Mouse (Mus musculus) stomach, postnatal 0 days (tissue): ENCODE results near the gene Nutm2. TPM values are rescaled to one million over a fixed set of nuclear protein-coding genes. Genes with fewer than 3 reads are reported as not detected.
"Not testable (repeated sequence)": the region's sequence is repeated elsewhere in the genome, so short reads cannot be mapped to it uniquely, and the experiment has no call there.

Source experiments
- ATAC-seq: fragments of 200-750 bp; cut with Nextera tagmentation; 2 replicates; pipeline ENCODE4 v1.8.0; 2017; ENCODE audit not compliant: low FRiP score, low TSS enrichment
- DNase-seq: peaks from one replicate; pipeline ENCODE4 v3.0.0-alpha.2; 2016; ENCODE audit warnings: low spot score
- H3K27ac ChIP-seq: fragments of 300-500 bp; sonication (generic); replicated peaks from 2 replicates; pipeline ENCODE4 v1.5.1; 2014; ENCODE audit warnings: mild to moderate bottlenecking, control low read depth
- H3K27me3 ChIP-seq: fragments of 300-500 bp; sonication (generic); 2 replicates; pipeline ENCODE4 v1.6.1; 2014; ENCODE audit warnings: low read length; ENCODE audit not compliant: control insufficient read depth, insufficient read depth
- H3K36me3 ChIP-seq: fragments of 300-500 bp; sonication (generic); 2 replicates; pipeline ENCODE4 v1.6.1; 2014; ENCODE audit warnings: low read length, mixed read lengths; ENCODE audit not compliant: control insufficient read depth, insufficient read depth
- H3K4me1 ChIP-seq: fragments of 300-500 bp; sonication (generic); replicated peaks from 2 replicates; pipeline ENCODE4 v1.6.1; 2014; ENCODE audit warnings: antibody characterized with exemption; ENCODE audit not compliant: control insufficient read depth, insufficient read depth
- H3K4me2 ChIP-seq: fragments of 300-500 bp; sonication (generic); replicated peaks from 2 replicates; pipeline ENCODE4 v1.6.1; 2014; ENCODE audit warnings: low read depth, mild to moderate bottlenecking, control low read depth, moderate library complexity
- H3K4me3 ChIP-seq: fragments of 300-500 bp; sonication (generic); 2 replicates; pipeline ENCODE4 v1.5.1; 2014; ENCODE audit warnings: low read depth, low read length, control low read depth
- H3K9ac ChIP-seq: fragments of 300-500 bp; sonication (generic); 2 replicates; pipeline ENCODE4 v1.6.1; 2014; ENCODE audit warnings: mild to moderate bottlenecking, low read length, control low read depth, mixed read lengths
- H3K9me3 ChIP-seq: fragments of 300-500 bp; sonication (generic); 2 replicates; pipeline ENCODE4 v1.6.1; 2016; ENCODE audit warnings: low read length; ENCODE audit not compliant: control insufficient read depth
- CTCF ChIP-seq: IDR thresholded peaks from 2 replicates; pipeline ENCODE4 v1.5.1; 2016; ENCODE audit warnings: antibody characterized with exemption, low read depth, mild to moderate bottlenecking, moderate library complexity
- EP300 ChIP-seq: optimal IDR thresholded peaks from 2 replicates; pipeline ENCODE3; 2016; ENCODE audit warnings: antibody characterized with exemption
- WGBS: fragments of 180-500 bp; shearing (Covaris S2); extraction: QIAGEN DNeasy Blood & Tissue Kit; methylation state at CpG from one replicate; pipeline ENCODE4 v1.1.7; 2014; 5-methylcytosine and 5-hydroxymethylcytosine counted together
- polyA plus RNA-seq: library from polyadenylated mRNA; unstranded; fragments of >200 nt; fragmentation: Nextera tagmentation; extraction: Ambion mirVana; gene quantifications from 2 replicates; pipeline ENCODE4 v1.2.1, GENCODE M21; 2015

Gene Nutm2
- polyA plus RNA-seq, 1 experiment from 2014 or later, result not detected

DNA sequence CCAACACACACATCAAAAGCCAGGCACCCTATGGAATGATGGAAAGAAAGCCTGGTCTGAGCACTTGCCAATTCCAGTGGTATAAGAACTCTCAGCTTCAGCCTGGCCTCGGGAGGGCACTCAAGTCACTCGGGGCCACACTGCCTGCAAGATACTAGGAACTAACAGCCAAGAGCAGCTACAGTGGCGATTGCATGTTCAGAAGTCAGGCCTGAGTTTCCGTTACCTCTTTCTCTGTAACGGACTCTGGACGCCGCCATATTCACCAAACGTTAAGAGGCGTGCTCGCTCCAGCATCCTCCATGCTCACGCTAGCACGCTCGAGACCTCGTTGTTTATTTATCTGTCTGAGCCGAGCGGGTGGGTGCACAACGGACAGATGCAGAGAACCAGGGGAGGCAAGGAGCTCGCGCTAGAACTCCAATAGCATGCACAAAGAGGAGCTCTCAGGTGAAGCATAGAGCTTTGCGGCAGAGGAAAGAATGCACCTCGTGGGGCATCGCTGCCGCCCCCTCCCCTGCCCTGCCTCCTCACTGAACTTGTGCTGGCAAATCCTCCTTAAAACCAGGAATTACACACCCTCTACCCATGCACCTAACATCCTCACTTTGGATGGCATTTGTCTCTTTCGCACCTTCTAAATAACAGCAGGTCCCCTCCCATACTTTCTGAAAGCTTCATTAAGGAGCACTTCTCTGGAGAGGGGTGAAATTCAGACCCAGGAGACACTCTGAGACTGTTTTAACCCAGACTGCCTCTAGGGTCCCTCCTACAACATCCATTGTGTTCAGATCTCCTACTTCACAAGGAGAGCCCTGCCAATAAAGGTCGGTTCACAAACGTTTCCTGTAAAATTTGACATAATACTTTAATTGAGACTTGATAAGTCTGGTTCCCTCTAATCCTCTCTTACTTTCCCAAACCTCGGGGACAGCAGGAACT lies 2.2 kb upstream of the Nutm2 start:
- Histone ChIP-seq H3K4me1 (no peaks in the 10 kb centered on the region), H3K27me3 (no peaks in the 10 kb centered on the region), H3K36me3 (no peaks in the 10 kb centered on the region), H3K27ac (no peak overlapping the region), H3K9ac (no peak overlapping the region), H3K4me3 (no peak overlapping the region; the same call in 1 of the 2 replicates), H3K4me2 (peak overlapping the region; percentile 25; the same call in 1 of the 2 replicates), H3K9me3 (no peaks in the 10 kb centered on the region)
- no peak for TF ChIP-seq EP300
- no peak for TF ChIP-seq CTCF
- DNase-seq (no peak), ATAC-seq (no peak)
- 33% methylated on average over 27 of the region's 27 CpGs for WGBS

DNA sequence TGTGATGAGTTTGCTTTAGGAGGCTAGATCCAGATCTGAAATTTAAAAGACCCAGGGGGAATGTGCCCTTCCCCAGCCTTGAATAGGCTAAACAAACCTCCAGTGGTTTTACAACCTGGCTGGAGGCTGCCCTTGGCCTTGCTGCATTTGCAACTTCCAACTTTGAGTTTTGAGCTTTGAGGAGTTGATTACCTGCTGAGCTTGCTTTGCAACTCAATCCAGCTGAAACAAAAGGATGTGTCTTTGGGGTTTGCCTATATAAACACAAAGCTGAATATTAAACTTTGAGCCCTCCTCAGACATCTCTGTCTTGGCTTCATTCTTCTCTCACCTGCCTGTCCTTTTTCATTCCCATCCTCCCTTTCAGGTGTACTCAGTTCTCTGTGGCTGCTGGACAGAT lies 21.4 kb downstream of the Nutm2 start:
- not testable (repeated sequence) for H3K4me1 ChIP-seq, H3K36me3 ChIP-seq, DNase-seq, H3K4me2 ChIP-seq, H3K27ac ChIP-seq, H3K9ac ChIP-seq, ATAC-seq, H3K4me3 ChIP-seq, H3K27me3 ChIP-seq, H3K9me3 ChIP-seq

GRCm38 (mm10) chr13:50510470-50511343 lies 43.6 kb downstream of the Nutm2 start:
- H3K27me3 ChIP-seq, DNase-seq, H3K27ac ChIP-seq, H3K9me3 ChIP-seq, H3K9ac ChIP-seq, H3K36me3 ChIP-seq, H3K4me2 ChIP-seq, H3K4me1 ChIP-seq, ATAC-seq, H3K4me3 ChIP-seq: not testable (repeated sequence)
- WGBS, result 78% methylated on average over 9 of the region's 9 CpGs

Other genes with a start within 250 kb of the Nutm2 start
- gene Gm906, start 217.0 kb upstream of the Nutm2 start, polyA plus RNA-seq, result not detected in 2 replicates
- gene Fbxw17, start 49.4 kb upstream of the Nutm2 start, polyA plus RNA-seq, result 11.5 and 12.5 TPM in 2 replicates
- gene Gm47429, start 23.4 kb upstream of the Nutm2 start, polyA plus RNA-seq, result not detected in 2 replicates
- not detected in 2 replicates for gene Gm904, start 175.9 kb downstream of the Nutm2 start, polyA plus RNA-seq
- gene Gm8765, start 231.0 kb downstream of the Nutm2 start, polyA plus RNA-seq, result not detected in 2 replicates